Mouse (Mus musculus) ES-E14 (cell line): ENCODE results near the gene Adtrp.

Experiments used
- CHD2 ChIP-seq: IDR thresholded peaks from 2 replicates; pipeline ENCODE4 v1.6.1; 2014; ENCODE audit warnings: mild to moderate bottlenecking, low read depth, low read length, inconsistent platforms
- HCFC1 ChIP-seq: IDR thresholded peaks from 2 replicates; pipeline ENCODE4 v1.6.1; 2012; ENCODE audit warnings: low read length, inconsistent platforms, borderline replicate concordance; ENCODE audit not compliant: insufficient read depth
- ZC3H11A ChIP-seq: IDR thresholded peaks from 2 replicates; pipeline ENCODE4 v1.6.1; 2012; ENCODE audit warnings: low read depth, mild to moderate bottlenecking, inconsistent platforms, low read length, borderline replicate concordance
- ZNF384 ChIP-seq: IDR thresholded peaks from 2 replicates; pipeline ENCODE4 v1.6.1; 2012; ENCODE audit warnings: low read depth, low read length, inconsistent platforms

GRCm38 (mm10) chr13:41883665-41884291, 36.3 kb upstream of the Adtrp start:
- TF ChIP-seq ZC3H11A (no peak), HCFC1 (no peak), ZNF384 (no peak), CHD2 (no peak)
